Mouse (Mus musculus) heart, adult 2 months (tissue): ENCODE results near the gene Cntn5.

Experiments used
- CTCF ChIP-seq: fragments of 200-600 bp; IDR thresholded peaks from 2 replicates; pipeline ENCODE4 v1.8.1; 2022; ENCODE audit warnings: antibody characterized with exemption, mild to moderate bottlenecking, moderate library complexity
- POLR2A ChIP-seq: fragments of 200-500 bp; IDR thresholded peaks from 2 replicates; pipeline ENCODE4 v1.6.1; 2011; ENCODE audit warnings: mild to moderate bottlenecking, low read depth, low read length, control low read depth; ENCODE audit not compliant: insufficient read depth

DNA sequence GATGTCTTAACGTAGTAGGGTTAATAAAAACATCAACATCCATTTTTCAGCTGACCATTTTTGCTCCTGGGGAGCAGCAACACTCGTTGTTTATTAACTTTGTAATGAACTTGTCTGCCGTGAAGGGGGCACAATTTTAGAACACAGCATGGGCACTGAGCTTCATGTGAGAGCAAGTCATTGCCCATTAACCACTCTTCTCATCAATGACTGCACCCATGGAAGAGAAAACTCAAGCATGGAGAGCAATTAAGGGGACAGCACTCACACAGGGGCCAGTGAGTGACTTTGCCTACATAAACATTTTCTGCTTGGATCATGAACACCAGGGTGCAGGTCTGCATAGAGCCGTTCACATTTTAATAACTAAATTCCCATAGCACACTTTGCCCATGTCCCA lies 831.2 kb downstream of the Cntn5 start:
- no peak for TF ChIP-seq CTCF
- TF ChIP-seq POLR2A, result no peak
